Mouse (Mus musculus): ENCODE measurements around the gene Fam122c. TPM values are rescaled to one million over a fixed set of nuclear protein-coding genes. Genes with fewer than 3 reads are reported as not detected.

Fam122c gene
- total RNA-seq, 1 experiment, result not detected

- in situ Hi-C loops (cut with MboI; ENCODE audit: low sequenced_read_pairs in 2 of 2, unreplicated experiment in 2 of 2), result no loop called here
Measured at GRCm38 (mm10) chrX:53370366-53370740, 97.1 kb downstream of the Fam122c start, which contains the start of gene Mospd1. Mospd1 (minus strand) TSS chrX:53370502.

More at GRCm38 (mm10) chrX:53370366-53370740, 97.1 kb downstream of the Fam122c start, which contains the start of gene Mospd1:
- Histone ChIP-seq H3K9me3 (ENCODE audit: control insufficient read depth, insufficient read depth, low read depth, low read length) (no peaks in the 10 kb centered on the region), H3K4me1 (ENCODE audit: control insufficient read depth in 2 of 2, insufficient read depth in 2 of 2, low read length in 2 of 2, poor library complexity in 1 of 2) (no peaks in the 10 kb centered on the region), H3K27ac (ENCODE audit: insufficient read depth, low read depth, low read length, poor library complexity, severe bottlenecking) (no peak within 1 kb of the TSS; the same call in 1 of the 2 replicates), H3K4me3 (ENCODE audit: insufficient read depth in 1 of 2, low read depth in 1 of 2, low read length in 2 of 2, poor library complexity in 1 of 2, severe bottlenecking in 1 of 2) (peak within 1 kb of the TSS; percentile 82 to 84), H3K36me3 (ENCODE audit: control insufficient read depth, insufficient read depth, low read length, poor library complexity, severe bottlenecking) (no peaks in the 10 kb centered on the region), H3K9ac (ENCODE audit: insufficient read depth, low read depth, low read length, poor library complexity, severe bottlenecking) (peak within 1 kb of the TSS; percentile 76)
- peak; percentile 64 for DNase-seq (ENCODE audit: low read depth, low spot score)
- no peak for TF ChIP-seq ZNF384 (IDR thresholded peaks at IDR 0.05; ENCODE audit: low read depth, low read length)
- no peak for TF ChIP-seq MAFK (IDR thresholded peaks at IDR 0.05; ENCODE audit: insufficient read depth, low read depth, low read length)
- no peak for TF ChIP-seq CHD2 (IDR thresholded peaks at IDR 0.05; ENCODE audit: low read depth, low read length)
- no peak for TF ChIP-seq HCFC1 (IDR thresholded peaks at IDR 0.05; ENCODE audit: borderline replicate concordance, insufficient read depth, low read length)
- no peak for TF ChIP-seq ZC3H11A (IDR thresholded peaks at IDR 0.05; ENCODE audit: borderline replicate concordance, low read depth, low read length)

Other genes with a start within 250 kb of the Fam122c start
- 0.42 and 5.7 TPM in 2 replicates for gene Plac1, start 33.3 kb upstream of the Fam122c start, total RNA-seq (2012; rRNA removed)
- gene Fam122b, start 3.6 kb upstream of the Fam122c start, total RNA-seq (2012; rRNA removed), result 9.4 and 12.2 TPM in 2 replicates
- gene Mospd1, start 97.1 kb downstream of the Fam122c start, total RNA-seq (2012; rRNA removed), result 2.9 and 7.4 TPM in 2 replicates
- gene Etd, start 161.5 kb downstream of the Fam122c start, total RNA-seq (2012; rRNA removed), result not detected in 2 replicates